Mouse (Mus musculus) CH12.LX (cell line): ENCODE data around the gene Sec16a.

ENCODE experiments used
- CHD1 ChIP-seq: IDR thresholded peaks from 2 replicates; pipeline ENCODE4 v1.6.1; 2012; ENCODE audit warnings: low read depth, low read length, improper control_type of control experiment, inconsistent platforms
- CTCF ChIP-seq, 2 experiments: IDR thresholded peaks in 1 of 2; conservative IDR thresholded peaks in 1 of 2; 2 replicates each; pipeline ENCODE4 v1.5.1; 2011 to 2012; ENCODE audit warnings: low read depth in 2 of 2, low read length in 2 of 2, improper control_type of control experiment in 1 of 2, inconsistent platforms in 1 of 2, mild to moderate bottlenecking in 1 of 2, moderate library complexity in 1 of 2
- EP300 ChIP-seq: IDR thresholded peaks from 2 replicates; pipeline ENCODE4 v1.6.1; 2011; ENCODE audit warnings: low read length, improper control_type of control experiment
- HCFC1 ChIP-seq: IDR thresholded peaks from 2 replicates; pipeline ENCODE4 v1.6.1; 2012; ENCODE audit warnings: low read depth, mild to moderate bottlenecking, inconsistent platforms, low read length, improper control_type of control experiment
- JUND ChIP-seq: conservative IDR thresholded peaks from 2 replicates; pipeline ENCODE4 v1.6.1; 2011; ENCODE audit warnings: low read depth, low read length, improper control_type of control experiment
- POLR2A ChIP-seq: IDR thresholded peaks from 2 replicates; pipeline ENCODE4 v1.6.1; 2011; ENCODE audit warnings: low read depth, mild to moderate bottlenecking, improper control_type of control experiment, low read length
- POLR2AphosphoS2 ChIP-seq: IDR thresholded peaks from 2 replicates; pipeline ENCODE4 v1.6.1; 2011; ENCODE audit warnings: low read depth, low read length, improper control_type of control experiment
- ZKSCAN1 ChIP-seq: IDR thresholded peaks from 2 replicates; pipeline ENCODE4 v1.6.1; 2012; ENCODE audit warnings: low read depth, inconsistent platforms, low read length, improper control_type of control experiment, borderline replicate concordance

- TF ChIP-seq CTCF (conservative IDR thresholded peaks at IDR 0.05 in 1 of 2, IDR thresholded peaks at IDR 0.05 in 1 of 2; ENCODE audit: low read depth in 2 of 2, low read length in 2 of 2) (no peak), POLR2A (no peak), JUND (no peak), POLR2AphosphoS2 (no peak), CHD1 (no peak), ZKSCAN1 (no peak), HCFC1 (no peak), EP300 (no peak)
Measured at GRCm38 (mm10) chr2:26461667-26462066, 16.7 kb upstream of the Sec16a start.
